Mouse (Mus musculus): ENCODE data around the gene Exoc6b.

The Exoc6b gene

GRCm38 (mm10) chr6:84726876-84727275 lies 342.4 kb downstream of the Exoc6b start:
- no peak for DNase-seq (ENCODE audit: low spot score in 2 of 2)

- no peak for DNase-seq (ENCODE audit: low spot score in 2 of 2)
These were observed 356.1 kb downstream of the Exoc6b start for GRCm38 (mm10) chr6:84713171-84713570.

GRCm38 (mm10) chr6:84710831-84711230 lies 358.5 kb downstream of the Exoc6b start:
- no peak for DNase-seq (ENCODE audit: low spot score in 2 of 2)

- no peak for DNase-seq (ENCODE audit: low spot score in 2 of 2)
These were observed 360.7 kb downstream of the Exoc6b start for GRCm38 (mm10) chr6:84708631-84709030.

- no peak for DNase-seq (ENCODE audit: low spot score in 2 of 2)
These were observed 369.7 kb downstream of the Exoc6b start for GRCm38 (mm10) chr6:84699579-84699978.

- DNase-seq (ENCODE audit: low spot score in 2 of 2), result no peak
These were observed 371.0 kb downstream of the Exoc6b start for GRCm38 (mm10) chr6:84698288-84698673.

GRCm38 (mm10) chr6:84697474-84698287 lies 371.6 kb downstream of the Exoc6b start:
- no peak for DNase-seq (ENCODE audit: low spot score in 2 of 2)

- no peak for DNase-seq (ENCODE audit: low spot score in 2 of 2)
These were observed 375.5 kb downstream of the Exoc6b start for GRCm38 (mm10) chr6:84693844-84694243.

- no peak for DNase-seq (ENCODE audit: low spot score in 2 of 2)
These were observed 376.1 kb downstream of the Exoc6b start for GRCm38 (mm10) chr6:84693204-84693603.

GRCm38 (mm10) chr6:84691907-84692306 lies 377.4 kb downstream of the Exoc6b start:
- DNase-seq (ENCODE audit: low spot score in 2 of 2), result no peak

- no peak for DNase-seq (ENCODE audit: low spot score in 2 of 2)
These were observed 391.5 kb downstream of the Exoc6b start for GRCm38 (mm10) chr6:84677770-84678169.

- DNase-seq (ENCODE audit: low spot score in 2 of 2), result no peak
These were observed 394.4 kb downstream of the Exoc6b start for GRCm38 (mm10) chr6:84674936-84675335.

GRCm38 (mm10) chr6:84674136-84674535 lies 395.2 kb downstream of the Exoc6b start:
- DNase-seq (ENCODE audit: low spot score in 2 of 2), result no peak

- no peak for DNase-seq (ENCODE audit: low spot score in 2 of 2)
These were observed 407.7 kb downstream of the Exoc6b start for GRCm38 (mm10) chr6:84661451-84662112.

- no peak for DNase-seq (ENCODE audit: low spot score in 2 of 2)
These were observed 408.3 kb downstream of the Exoc6b start for GRCm38 (mm10) chr6:84660982-84661381.

- no peak for DNase-seq (ENCODE audit: low spot score in 2 of 2)
These were observed 412.2 kb downstream of the Exoc6b start for GRCm38 (mm10) chr6:84657091-84657490.

- DNase-seq (ENCODE audit: low spot score in 2 of 2), result no peak
These were observed 412.6 kb downstream of the Exoc6b start for GRCm38 (mm10) chr6:84656680-84657079.

GRCm38 (mm10) chr6:84651902-84652301 lies 417.4 kb downstream of the Exoc6b start:
- DNase-seq (ENCODE audit: low spot score in 2 of 2), result no peak

- DNase-seq (ENCODE audit: low spot score in 2 of 2), result no peak
These were observed 422.1 kb downstream of the Exoc6b start for GRCm38 (mm10) chr6:84647197-84647596.

GRCm38 (mm10) chr6:84646696-84647095 lies 422.6 kb downstream of the Exoc6b start:
- no peak for DNase-seq (ENCODE audit: low spot score in 2 of 2)

GRCm38 (mm10) chr6:84641062-84641431 lies 428.3 kb downstream of the Exoc6b start:
- no peak for DNase-seq (ENCODE audit: low spot score in 2 of 2)

- no peak for DNase-seq (ENCODE audit: low spot score in 2 of 2)
These were observed 428.8 kb downstream of the Exoc6b start for GRCm38 (mm10) chr6:84640324-84641061.

- no peak for DNase-seq (ENCODE audit: low spot score in 2 of 2)
These were observed 431.1 kb downstream of the Exoc6b start for GRCm38 (mm10) chr6:84638206-84638605.

Measured in spleen, postnatal 14 days (tissue).